Mouse (Mus musculus): ENCODE results near the gene Cbx4. TPM values are rescaled to one million over a fixed set of nuclear protein-coding genes. Genes with fewer than 3 reads are reported as not detected.
A peak's percentile ranks its signal among the peaks of the same experiment; 100 is the strongest.

The Cbx4 gene
- polyA plus RNA-seq, 1 experiment = 49.2 TPM

DNA sequence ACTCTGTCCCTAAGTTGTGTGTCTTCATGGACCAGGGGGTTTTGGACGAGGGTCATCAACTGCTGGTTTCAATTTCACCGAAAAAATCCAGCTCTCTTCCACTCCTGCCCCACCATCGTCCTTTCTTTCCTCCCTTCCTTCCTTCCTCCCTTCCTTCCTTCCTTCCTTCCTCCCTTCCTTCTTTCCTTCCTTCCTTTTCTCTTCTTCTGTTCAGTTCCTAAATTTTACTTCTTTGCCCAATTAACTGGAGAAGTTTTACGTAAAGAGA is 42.8 kb downstream of the Cbx4 start:
- H3K4me3 ChIP-seq (replicated peaks) = no peak overlapping the region
- no peak for TF ChIP-seq GATA1 (IDR thresholded peaks at IDR 0.05; ENCODE audit: borderline replicate concordance, low read length)
- TF ChIP-seq FLI1 (IDR thresholded peaks at IDR 0.05; ENCODE audit: low read length) = no peak
- peaks cover 73% of the 10 kb centered on the region for H3K4me1 ChIP-seq
- H3K36me3 ChIP-seq (replicated peaks; ENCODE audit: low read length) = peaks cover 10% of the 10 kb centered on the region
- peaks cover 85% of the 10 kb centered on the region for H3K27me3 ChIP-seq (replicated peaks)
- 0 out of 2 replicates have a peak, but pooled peaks cover 3% of the 10 kb centered on the region for H3K9me3 ChIP-seq

DNA sequence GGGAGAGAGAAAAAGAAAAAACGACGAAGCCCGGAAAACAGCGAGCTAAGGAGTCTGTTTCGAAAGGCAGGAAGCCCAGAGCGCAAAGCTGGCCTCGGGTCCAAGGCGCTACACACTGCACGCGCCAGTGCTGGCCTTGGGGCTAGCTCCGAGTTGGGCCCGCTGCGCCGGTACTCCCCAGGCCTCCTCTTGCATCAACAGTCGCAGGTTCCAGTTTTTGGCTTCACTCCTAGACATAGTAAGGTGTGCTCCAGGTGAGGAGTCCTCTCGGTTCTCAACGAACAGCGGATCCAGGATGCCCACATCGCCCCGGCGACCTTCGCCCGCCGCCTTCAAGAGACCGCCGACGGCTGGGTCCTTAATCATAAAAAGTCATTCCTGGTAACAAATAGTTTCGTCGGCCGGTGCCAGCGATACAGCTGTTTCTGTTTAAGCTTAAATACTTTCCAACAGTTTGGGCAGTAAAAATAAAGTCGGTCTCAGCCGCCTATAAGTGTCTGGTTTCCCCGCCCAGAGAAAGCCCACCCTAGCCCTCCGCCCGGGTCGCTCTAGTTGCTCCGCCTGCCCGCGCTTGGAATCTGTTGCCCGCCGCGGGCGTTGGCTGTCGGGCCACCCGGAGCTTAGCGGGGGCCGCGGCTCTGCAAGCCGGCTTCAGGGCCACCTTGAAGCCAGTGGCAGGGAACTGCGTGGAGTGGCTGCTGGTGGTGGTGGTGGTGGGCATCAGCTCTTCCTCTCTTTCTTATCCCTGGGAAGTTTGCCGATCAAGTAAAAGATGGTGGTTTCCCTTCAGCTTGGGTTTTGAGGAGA is 43.4 kb downstream of the Cbx4 start:
- H3K4me3 ChIP-seq (replicated peaks) = peak overlapping the region; percentile 82
- H3K9me3 ChIP-seq = 0 out of 2 replicates have a peak, but pooled peaks cover 3% of the 10 kb centered on the region
- H3K27me3 ChIP-seq (replicated peaks) = peaks cover 85% of the 10 kb centered on the region
- TF ChIP-seq GATA1 (IDR thresholded peaks at IDR 0.05; ENCODE audit: borderline replicate concordance, low read length) (no peak), FLI1 (IDR thresholded peaks at IDR 0.05; ENCODE audit: low read length) (no peak)
- H3K4me1 ChIP-seq = peaks cover 68% of the 10 kb centered on the region
- H3K36me3 ChIP-seq (replicated peaks; ENCODE audit: low read length) = peaks cover 10% of the 10 kb centered on the region

DNA sequence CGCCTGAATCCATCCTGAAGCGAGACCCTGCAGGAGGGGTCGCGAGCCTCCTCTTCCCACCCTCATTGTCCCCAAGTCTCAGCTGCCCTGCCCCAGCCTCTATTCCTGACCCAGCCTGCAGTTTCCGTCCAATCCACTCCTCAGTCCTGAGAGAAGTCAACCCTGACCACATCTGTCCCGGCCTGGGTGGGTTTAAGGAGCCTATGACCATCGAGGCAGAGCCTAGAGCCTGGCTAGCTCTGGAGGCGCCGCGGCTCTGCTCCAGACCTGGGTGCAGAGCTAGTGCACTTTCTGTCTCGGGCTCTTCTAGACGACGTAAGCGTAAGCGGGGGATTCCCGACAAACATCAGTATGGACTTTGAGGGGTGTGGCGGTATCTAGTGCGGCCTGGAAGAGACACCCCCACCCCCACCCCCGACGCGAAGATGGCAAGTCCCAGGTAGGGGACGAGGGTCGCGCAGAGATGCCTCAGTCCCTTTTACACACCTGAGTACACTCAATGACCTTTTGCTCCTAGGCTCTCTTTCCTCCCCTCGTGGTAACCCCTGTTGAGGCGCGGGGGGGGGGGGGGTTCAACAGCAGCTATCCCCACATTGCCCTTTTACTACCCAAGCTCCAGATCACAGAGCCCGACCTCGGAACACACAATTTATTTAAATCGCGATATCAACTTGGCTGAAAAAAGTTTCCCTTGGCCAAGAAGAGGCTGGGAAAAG is 44.1 kb downstream of the Cbx4 start:
- TF ChIP-seq GATA1 (IDR thresholded peaks at IDR 0.05; ENCODE audit: borderline replicate concordance, low read length) (no peak), FLI1 (IDR thresholded peaks at IDR 0.05; ENCODE audit: low read length) (no peak)
- peaks cover 10% of the 10 kb centered on the region for H3K36me3 ChIP-seq (replicated peaks; ENCODE audit: low read length)
- peaks cover 85% of the 10 kb centered on the region for H3K27me3 ChIP-seq (replicated peaks)
- 0 out of 2 replicates have a peak, but pooled peaks cover 3% of the 10 kb centered on the region for H3K9me3 ChIP-seq
- peak overlapping the region; percentile 97 for H3K4me3 ChIP-seq (replicated peaks)
- H3K4me1 ChIP-seq = peaks cover 67% of the 10 kb centered on the region

DNA sequence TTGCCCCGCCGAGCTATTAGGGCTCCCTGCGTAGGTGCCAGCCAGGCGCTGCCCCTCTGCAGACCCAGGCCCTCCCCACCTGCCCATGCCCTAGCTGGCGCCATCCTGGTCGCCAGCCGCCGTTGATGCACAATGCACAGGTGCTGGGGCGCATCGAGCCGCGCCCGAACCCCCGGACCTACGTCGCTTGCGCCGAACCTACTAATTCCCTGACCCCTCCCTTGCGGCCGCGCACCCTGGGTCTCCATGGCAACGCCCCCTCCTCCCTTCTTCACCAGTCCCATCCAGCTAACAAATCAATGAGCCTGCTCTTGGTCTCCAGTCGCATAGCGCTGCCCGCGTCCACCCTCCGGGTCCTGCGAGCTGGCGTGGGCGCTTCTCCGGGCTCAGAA is 44.7 kb downstream of the Cbx4 start:
- Histone ChIP-seq H3K9me3 (no peaks in the 10 kb centered on the region), H3K4me3 (replicated peaks) (peak overlapping the region; percentile 97), H3K27me3 (replicated peaks) (peaks cover 85% of the 10 kb centered on the region), H3K36me3 (replicated peaks; ENCODE audit: low read length) (peaks cover 10% of the 10 kb centered on the region), H3K4me1 (peaks cover 65% of the 10 kb centered on the region)
- TF ChIP-seq GATA1 (IDR thresholded peaks at IDR 0.05; ENCODE audit: borderline replicate concordance, low read length) (no peak), FLI1 (IDR thresholded peaks at IDR 0.05; ENCODE audit: low read length) (no peak)

DNA sequence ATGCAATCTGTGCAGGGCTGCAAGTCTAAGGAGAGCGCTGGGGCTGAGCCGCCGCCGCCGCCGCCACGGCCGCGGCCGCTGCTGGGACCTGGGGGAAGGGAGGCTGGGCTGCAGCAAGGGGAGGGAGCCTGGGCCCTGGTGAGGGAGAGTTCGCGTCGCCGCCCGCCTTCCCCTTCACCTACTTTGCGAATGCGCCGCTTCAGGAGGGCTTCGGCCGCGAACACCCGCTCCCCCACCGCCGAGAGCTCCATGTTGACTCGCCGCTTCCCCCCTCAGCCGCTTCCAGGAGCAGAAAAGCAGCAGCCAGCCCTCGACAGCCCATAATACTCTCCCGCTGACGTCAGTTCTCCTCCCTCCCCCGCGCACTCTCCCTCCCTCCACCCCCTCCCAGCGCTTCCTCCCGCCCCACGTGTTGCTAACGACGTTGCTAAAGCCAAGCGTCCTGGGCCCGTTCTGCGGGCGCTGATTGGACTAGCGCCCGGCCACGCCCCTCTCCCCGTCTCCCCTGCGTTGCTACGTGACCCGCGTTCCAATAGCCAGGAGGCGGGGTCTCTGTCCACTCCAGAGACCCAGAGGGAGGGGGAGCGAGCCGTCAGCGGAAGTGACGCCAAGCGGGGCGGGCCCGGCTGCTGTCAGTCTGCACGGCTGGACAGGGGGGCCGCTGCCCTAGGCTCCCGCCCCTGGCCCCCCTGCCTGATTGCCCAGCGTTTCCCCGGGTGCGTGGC is 45.3 kb downstream of the Cbx4 start, which contains the start of gene Cbx8:
Cbx8 (minus strand) TSS at position 370 of the 725 bp plus-strand sequence.
- H3K27me3 ChIP-seq (replicated peaks) = peaks cover 85% of the 10 kb centered on the region
- peaks cover 68% of the 10 kb centered on the region for H3K4me1 ChIP-seq
- peaks cover 10% of the 10 kb centered on the region for H3K36me3 ChIP-seq (replicated peaks; ENCODE audit: low read length)
- TF ChIP-seq FLI1 (IDR thresholded peaks at IDR 0.05; ENCODE audit: low read length) (0 out of 2 replicates have a peak, but pooled peaks have one; percentile 24), GATA1 (IDR thresholded peaks at IDR 0.05; ENCODE audit: borderline replicate concordance, low read length) (no peak)
- H3K4me3 ChIP-seq (replicated peaks) = peak within 1 kb of the TSS; percentile 97
- no peaks in the 10 kb centered on the region for H3K9me3 ChIP-seq

DNA sequence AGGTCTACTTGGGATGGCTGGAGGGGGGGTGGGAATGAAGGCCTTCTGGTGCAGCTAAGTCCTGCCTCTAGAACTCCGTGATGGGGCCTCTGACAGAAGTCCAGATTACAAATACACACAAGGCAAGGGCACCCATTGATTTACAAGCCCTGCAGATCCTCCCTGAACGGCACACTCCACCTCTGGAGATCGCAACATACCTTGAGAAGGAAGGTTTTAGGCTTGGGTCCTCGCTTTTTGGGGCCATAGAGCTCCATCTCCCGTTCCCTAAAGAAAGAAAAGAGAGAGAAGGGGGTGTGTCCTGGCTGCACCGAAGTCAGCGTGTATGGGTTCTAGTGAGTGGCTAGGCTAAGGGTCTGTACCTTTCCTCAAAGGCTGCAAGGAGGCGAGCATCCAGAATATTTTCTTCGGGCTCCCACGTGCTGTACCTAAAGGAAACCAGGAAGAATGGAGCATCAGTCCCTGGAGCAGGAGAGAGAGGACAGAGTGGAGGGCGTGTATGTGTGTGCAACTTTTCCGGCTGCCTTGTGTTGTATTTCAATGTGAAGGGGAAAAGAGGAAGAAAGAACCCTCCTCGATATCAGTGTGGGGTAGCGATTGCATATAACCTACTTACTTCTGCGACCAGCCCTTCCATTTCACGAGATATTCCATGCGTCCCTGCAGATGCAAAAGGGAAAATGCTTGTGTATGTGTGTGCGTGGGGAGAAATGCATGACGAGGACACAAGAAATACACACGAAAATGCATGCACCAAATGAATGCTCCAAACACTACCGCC is 46.1 kb downstream of the Cbx4 start:
- TF ChIP-seq GATA1 (IDR thresholded peaks at IDR 0.05; ENCODE audit: borderline replicate concordance, low read length) = no peak
- TF ChIP-seq FLI1 (IDR thresholded peaks at IDR 0.05; ENCODE audit: low read length) = no peak
- H3K9me3 ChIP-seq = no peaks in the 10 kb centered on the region
- H3K4me1 ChIP-seq = peaks cover 72% of the 10 kb centered on the region
- H3K4me3 ChIP-seq (replicated peaks) = peak overlapping the region; percentile 97
- peaks cover 85% of the 10 kb centered on the region for H3K27me3 ChIP-seq (replicated peaks)
- peaks cover 10% of the 10 kb centered on the region for H3K36me3 ChIP-seq (replicated peaks; ENCODE audit: low read length)

DNA sequence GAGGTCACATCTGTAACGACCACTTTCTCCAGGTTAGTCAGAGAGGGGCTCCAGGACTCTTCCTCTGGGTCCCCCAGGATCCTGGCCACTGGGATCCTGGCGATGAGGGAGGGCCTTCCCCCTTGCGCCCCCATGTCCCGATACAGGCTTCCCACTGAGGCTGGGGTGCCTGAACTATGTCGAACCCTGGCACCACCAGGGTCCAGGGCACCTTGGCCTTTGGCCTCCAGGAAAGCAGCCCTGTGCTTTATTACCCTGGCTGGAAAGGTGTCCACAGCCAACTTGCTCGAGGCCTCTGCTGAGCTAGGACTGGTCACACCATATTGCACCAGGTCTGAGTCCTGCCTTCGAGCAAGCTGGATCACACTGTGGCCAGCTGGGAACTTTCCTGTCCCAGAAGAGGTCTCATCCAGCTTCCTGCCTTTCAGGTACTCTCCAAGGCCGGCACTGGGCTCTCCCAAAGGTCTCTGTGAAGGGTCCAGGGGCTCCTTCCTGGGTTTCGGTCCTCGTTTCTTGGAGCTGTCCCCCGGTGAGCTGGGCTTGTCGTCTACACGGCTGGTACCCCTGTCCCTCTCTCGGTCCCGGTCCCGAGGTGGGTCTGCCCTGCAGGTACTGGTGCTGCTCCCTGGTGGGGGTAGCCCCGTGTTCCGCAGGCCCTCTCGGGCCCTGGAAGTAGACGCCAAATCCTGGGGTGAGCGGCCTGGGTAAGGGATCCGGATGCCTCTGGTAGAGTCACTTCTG is 47.1 kb downstream of the Cbx4 start:
- Histone ChIP-seq H3K27me3 (replicated peaks) (peaks cover 85% of the 10 kb centered on the region), H3K4me1 (peaks cover 69% of the 10 kb centered on the region), H3K36me3 (replicated peaks; ENCODE audit: low read length) (peaks cover 10% of the 10 kb centered on the region), H3K9me3 (no peaks in the 10 kb centered on the region), H3K4me3 (replicated peaks) (no peak overlapping the region)
- no peak for TF ChIP-seq FLI1 (IDR thresholded peaks at IDR 0.05; ENCODE audit: low read length)
- TF ChIP-seq GATA1 (IDR thresholded peaks at IDR 0.05; ENCODE audit: borderline replicate concordance, low read length) = no peak

DNA sequence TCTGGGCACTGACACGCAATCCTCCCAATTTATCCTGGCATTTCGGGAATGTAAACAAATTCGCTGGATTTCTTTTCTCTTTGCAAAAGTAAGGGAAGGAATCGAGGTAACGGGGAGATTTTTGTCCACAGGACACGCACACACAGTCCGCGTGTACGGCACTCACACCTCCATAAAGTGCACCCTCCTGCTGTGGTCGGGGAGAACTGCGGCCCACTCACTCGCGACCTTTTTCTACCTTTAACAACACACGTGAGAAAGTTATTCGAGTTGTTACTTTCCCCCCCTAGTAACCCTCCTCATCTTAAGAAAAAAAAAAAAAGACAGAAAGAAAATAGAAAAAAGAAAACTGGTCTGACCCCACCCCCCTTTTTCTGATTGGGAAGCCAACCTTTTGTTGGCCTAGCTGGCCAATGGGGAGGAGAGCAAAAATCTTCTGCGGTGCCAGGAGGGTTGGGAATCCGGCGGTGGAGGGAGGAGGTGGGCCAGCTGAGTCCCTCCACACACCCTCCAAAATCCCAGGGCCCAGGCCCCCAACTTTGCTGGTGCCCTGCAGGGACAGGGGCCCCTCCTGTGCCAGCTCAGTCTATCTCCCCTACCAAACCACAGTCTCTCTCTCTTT is 48.1 kb downstream of the Cbx4 start:
- Histone ChIP-seq H3K4me3 (replicated peaks) (no peak overlapping the region), H3K36me3 (replicated peaks; ENCODE audit: low read length) (peaks cover 10% of the 10 kb centered on the region), H3K4me1 (peaks cover 61% of the 10 kb centered on the region), H3K27me3 (replicated peaks) (peaks cover 85% of the 10 kb centered on the region), H3K9me3 (no peaks in the 10 kb centered on the region)
- TF ChIP-seq GATA1 (IDR thresholded peaks at IDR 0.05; ENCODE audit: borderline replicate concordance, low read length) (no peak), FLI1 (IDR thresholded peaks at IDR 0.05; ENCODE audit: low read length) (no peak)

Data from megakaryocyte, embryonic 14.5 days (primary cell).